Mouse (Mus musculus): ENCODE measurements at regions not wholly inside any gene's neighbourhood (a gene's known extent, or its start where the extent isn't known, plus 50 kb on each side); places are given as distances from the start of the nearest gene placed in this dataset.

DNA sequence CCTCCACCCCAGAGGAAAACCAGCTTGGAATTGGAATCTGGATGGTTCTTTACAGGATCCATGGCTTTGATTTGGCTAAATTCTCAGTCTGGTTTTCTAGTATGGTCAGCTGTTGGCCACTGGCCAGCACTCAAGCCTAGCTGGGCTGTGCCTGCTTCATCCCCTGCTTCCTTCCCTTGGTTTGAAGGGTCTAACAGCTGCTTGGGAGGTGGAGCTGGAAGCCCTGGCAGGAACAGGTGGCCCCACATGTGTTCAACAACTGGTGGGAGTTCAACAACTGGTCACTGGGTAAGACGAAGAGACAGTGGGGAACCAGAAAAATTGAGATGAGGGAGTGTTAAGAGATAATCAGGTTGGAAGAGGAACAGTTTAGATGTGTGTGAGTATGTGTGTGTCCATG, 82.3 kb upstream of the C2cd4b start:
- Histone ChIP-seq H3K9me3 (ENCODE audit: control insufficient read depth, low read length) (no peaks in the 10 kb centered on the region), H3K27me3 (ENCODE audit: control insufficient read depth, insufficient read depth, low read length) (no peaks in the 10 kb centered on the region), H3K4me2 (ENCODE audit: low read depth, low read length) (no peak overlapping the region), H3K36me3 (ENCODE audit: control insufficient read depth, insufficient read depth, low read length) (no peaks in the 10 kb centered on the region), H3K9ac (replicated peaks; ENCODE audit: low read depth, low read length) (no peak overlapping the region), H3K4me1 (ENCODE audit: control insufficient read depth, insufficient read depth, low read length) (no peaks in the 10 kb centered on the region), H3K27ac (ENCODE audit: low read depth, low read length) (no peak overlapping the region), H3K4me3 (ENCODE audit: low read depth, low read length) (no peak overlapping the region)
- 67% methylated on average over 1 of the region's 1 CpGs for WGBS
- ATAC-seq (ENCODE audit: low read depth), result no peak

DNA sequence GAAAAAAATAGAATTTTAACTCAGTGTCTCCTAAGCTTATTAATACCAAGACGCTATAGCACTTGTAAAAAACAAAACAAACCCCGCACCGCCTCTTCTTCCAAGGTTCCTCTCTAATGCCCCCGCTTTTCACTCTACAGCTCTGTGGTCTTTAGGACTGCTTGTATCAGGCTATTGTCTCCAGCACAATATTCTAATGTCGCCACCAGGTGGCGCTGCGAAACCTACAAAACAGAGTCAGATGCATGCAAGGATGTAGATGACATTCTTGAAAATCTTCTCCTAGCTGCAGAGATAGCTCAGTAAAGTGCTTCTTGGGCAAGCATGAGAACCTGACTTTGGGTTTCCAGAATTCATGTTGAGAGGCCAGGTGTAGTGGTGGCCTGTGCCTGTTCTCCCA, 75.9 kb upstream of the C2cd4b start:
- WGBS, result 13% methylated on average over 7 of the region's 7 CpGs
- peak; percentile 76; the same call in 1 of the 2 replicates for ATAC-seq (ENCODE audit: low read depth)
- no peaks in the 10 kb centered on the region for H3K36me3 ChIP-seq (ENCODE audit: control insufficient read depth, insufficient read depth, low read length)
- no peaks in the 10 kb centered on the region for H3K4me1 ChIP-seq (ENCODE audit: control insufficient read depth, insufficient read depth, low read length)
- H3K27ac ChIP-seq (ENCODE audit: low read depth, low read length), result no peak overlapping the region
- H3K9me3 ChIP-seq (ENCODE audit: control insufficient read depth, low read length), result no peaks in the 10 kb centered on the region
- H3K27me3 ChIP-seq (ENCODE audit: control insufficient read depth, insufficient read depth, low read length), result no peaks in the 10 kb centered on the region
- H3K4me3 ChIP-seq (ENCODE audit: low read depth, low read length), result no peak overlapping the region
- no peak overlapping the region for H3K4me2 ChIP-seq (ENCODE audit: low read depth, low read length)
- H3K9ac ChIP-seq (replicated peaks; ENCODE audit: low read depth, low read length), result no peak overlapping the region

DNA sequence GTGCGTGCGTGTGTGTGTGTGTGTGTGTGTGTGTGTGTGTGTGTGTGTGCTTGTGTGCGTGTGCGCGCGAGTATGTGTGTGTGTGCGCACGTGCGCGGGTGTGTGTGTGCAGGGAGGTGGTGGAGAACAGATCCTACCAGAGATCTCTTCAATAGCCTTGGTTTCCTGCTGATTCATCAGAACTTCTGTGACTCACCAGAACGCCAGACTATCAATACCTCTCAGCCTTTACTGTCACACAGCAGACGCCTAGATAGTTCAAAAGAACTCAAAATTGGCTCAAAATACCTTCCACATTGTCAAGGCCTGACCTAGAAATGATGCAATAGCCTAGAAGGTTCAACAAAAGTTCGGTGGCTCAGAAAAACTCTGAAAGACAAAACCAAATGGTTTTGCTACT, 66.8 kb upstream of the C2cd4b start:
- ATAC-seq (ENCODE audit: low read depth), result no peak
- H3K9me3 ChIP-seq (ENCODE audit: control insufficient read depth, low read length), result no peaks in the 10 kb centered on the region
- 86% methylated on average over 13 of the region's 13 CpGs for WGBS
- H3K4me2 ChIP-seq (ENCODE audit: low read depth, low read length), result no peak overlapping the region
- H3K4me1 ChIP-seq (ENCODE audit: control insufficient read depth, insufficient read depth, low read length), result no peaks in the 10 kb centered on the region
- no peak overlapping the region for H3K27ac ChIP-seq (ENCODE audit: low read depth, low read length)
- H3K27me3 ChIP-seq (ENCODE audit: control insufficient read depth, insufficient read depth, low read length), result no peaks in the 10 kb centered on the region
- H3K4me3 ChIP-seq (ENCODE audit: low read depth, low read length), result no peak overlapping the region
- no peaks in the 10 kb centered on the region for H3K36me3 ChIP-seq (ENCODE audit: control insufficient read depth, insufficient read depth, low read length)
- no peak overlapping the region for H3K9ac ChIP-seq (replicated peaks; ENCODE audit: low read depth, low read length)

DNA sequence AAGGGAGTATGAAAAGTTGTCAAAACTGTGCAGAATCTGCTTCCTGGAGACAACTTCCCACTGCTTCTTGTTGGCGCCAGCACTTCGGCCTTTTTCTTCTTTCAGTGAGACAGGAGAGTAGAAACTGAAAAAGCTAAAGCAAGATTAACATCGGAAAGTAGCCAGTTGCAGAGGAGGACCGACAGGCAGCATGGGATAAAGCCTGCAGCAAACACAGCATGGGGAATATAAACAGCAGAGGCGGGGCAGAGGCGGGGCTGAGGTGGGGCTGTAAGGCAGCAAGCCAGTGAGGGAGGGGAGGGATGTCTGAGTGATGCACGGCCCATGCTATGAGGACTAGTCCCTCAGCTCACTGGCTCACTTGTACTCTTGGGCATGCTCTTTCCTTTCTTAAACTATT, 65.5 kb upstream of the C2cd4b start:
- Histone ChIP-seq H3K36me3 (ENCODE audit: control insufficient read depth, insufficient read depth, low read length) (no peaks in the 10 kb centered on the region), H3K9ac (replicated peaks; ENCODE audit: low read depth, low read length) (no peak overlapping the region), H3K4me3 (ENCODE audit: low read depth, low read length) (no peak overlapping the region), H3K27ac (ENCODE audit: low read depth, low read length) (no peak overlapping the region), H3K27me3 (ENCODE audit: control insufficient read depth, insufficient read depth, low read length) (no peaks in the 10 kb centered on the region), H3K4me1 (ENCODE audit: control insufficient read depth, insufficient read depth, low read length) (no peaks in the 10 kb centered on the region), H3K4me2 (ENCODE audit: low read depth, low read length) (no peak overlapping the region), H3K9me3 (ENCODE audit: control insufficient read depth, low read length) (no peaks in the 10 kb centered on the region)
- ATAC-seq (ENCODE audit: low read depth), result no peak
- 16% methylated on average over 7 of the region's 7 CpGs for WGBS

DNA sequence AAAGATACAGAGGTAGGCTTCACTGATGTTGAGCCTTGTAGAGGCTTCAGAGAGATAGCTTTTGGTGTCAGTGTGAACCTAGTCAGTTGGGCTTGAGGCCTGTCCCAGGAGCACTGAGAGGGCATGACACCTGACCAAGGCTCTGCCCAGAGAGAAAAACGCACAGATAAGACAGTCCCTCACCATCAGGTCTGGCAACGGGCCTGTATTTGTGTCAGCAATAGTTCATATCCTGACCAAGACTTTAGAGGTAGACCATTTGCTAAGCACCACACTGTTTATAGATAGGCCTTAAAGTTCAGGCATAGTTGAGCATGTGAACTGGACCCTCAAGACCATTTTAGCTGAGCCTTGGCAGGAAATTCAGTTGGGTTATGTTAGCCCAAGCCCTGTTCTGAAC, 60.4 kb upstream of the C2cd4b start:
- Histone ChIP-seq H3K4me3 (ENCODE audit: low read depth, low read length) (no peak overlapping the region), H3K36me3 (ENCODE audit: control insufficient read depth, insufficient read depth, low read length) (no peaks in the 10 kb centered on the region), H3K9me3 (ENCODE audit: control insufficient read depth, low read length) (no peaks in the 10 kb centered on the region), H3K27me3 (ENCODE audit: control insufficient read depth, insufficient read depth, low read length) (no peaks in the 10 kb centered on the region), H3K9ac (replicated peaks; ENCODE audit: low read depth, low read length) (no peak overlapping the region), H3K4me1 (ENCODE audit: control insufficient read depth, insufficient read depth, low read length) (peaks cover 4% of the 10 kb centered on the region; the same call in 1 of the 2 replicates), H3K4me2 (ENCODE audit: low read depth, low read length) (no peak overlapping the region), H3K27ac (ENCODE audit: low read depth, low read length) (no peak overlapping the region)
- 100% methylated on average over 2 of the region's 2 CpGs for WGBS
- ATAC-seq (ENCODE audit: low read depth), result no peak

DNA sequence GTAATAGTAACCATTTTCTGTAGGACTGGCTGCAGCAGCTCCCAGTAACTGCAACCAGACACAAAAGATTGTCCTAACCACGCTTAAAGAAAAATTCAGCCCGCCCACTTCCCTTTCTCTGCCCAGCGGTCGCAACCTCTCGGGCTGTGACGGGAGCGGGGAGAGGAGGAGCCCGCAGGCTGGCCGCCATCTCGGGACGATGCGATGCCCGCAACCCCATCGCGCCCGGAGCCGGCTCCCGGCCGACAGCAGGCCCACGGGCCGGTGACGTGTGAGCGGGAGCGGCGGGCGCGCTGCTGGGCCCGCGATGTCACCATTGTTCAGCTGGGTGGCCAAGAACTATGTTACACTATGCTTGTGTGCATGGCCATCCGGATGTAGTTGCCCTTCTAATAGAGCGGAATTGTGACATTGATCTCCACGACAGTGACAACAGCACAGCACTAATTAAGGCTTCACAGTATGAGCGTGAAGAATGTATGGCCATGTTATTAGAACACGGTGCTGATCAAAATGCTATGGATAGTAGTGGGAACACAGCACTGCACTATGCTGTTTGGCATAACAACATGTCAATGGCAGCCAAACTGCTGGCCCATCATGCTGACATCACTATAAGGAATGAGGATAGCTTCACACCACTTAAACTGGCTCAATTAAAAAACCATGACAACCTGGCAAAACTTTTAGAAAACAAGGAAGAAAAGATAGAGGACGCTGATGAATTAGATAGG, 59.2 kb upstream of the C2cd4b start:
- peak overlapping the region; percentile 55 for H3K9ac ChIP-seq (replicated peaks; ENCODE audit: low read depth, low read length)
- 16% methylated on average over 34 of the region's 35 CpGs for WGBS
- H3K9me3 ChIP-seq (ENCODE audit: control insufficient read depth, low read length), result no peaks in the 10 kb centered on the region
- peak; percentile 72 for ATAC-seq (ENCODE audit: low read depth)
- H3K27me3 ChIP-seq (ENCODE audit: control insufficient read depth, insufficient read depth, low read length), result no peaks in the 10 kb centered on the region
- peak overlapping the region; percentile 24; the same call in 1 of the 2 replicates for H3K4me3 ChIP-seq (ENCODE audit: low read depth, low read length)
- H3K27ac ChIP-seq (ENCODE audit: low read depth, low read length), result no peak overlapping the region
- H3K4me1 ChIP-seq (ENCODE audit: control insufficient read depth, insufficient read depth, low read length), result peaks cover 4% of the 10 kb centered on the region; the same call in 1 of the 2 replicates
- H3K36me3 ChIP-seq (ENCODE audit: control insufficient read depth, insufficient read depth, low read length), result no peaks in the 10 kb centered on the region
- peak overlapping the region; percentile 55 for H3K4me2 ChIP-seq (ENCODE audit: low read depth, low read length)

DNA sequence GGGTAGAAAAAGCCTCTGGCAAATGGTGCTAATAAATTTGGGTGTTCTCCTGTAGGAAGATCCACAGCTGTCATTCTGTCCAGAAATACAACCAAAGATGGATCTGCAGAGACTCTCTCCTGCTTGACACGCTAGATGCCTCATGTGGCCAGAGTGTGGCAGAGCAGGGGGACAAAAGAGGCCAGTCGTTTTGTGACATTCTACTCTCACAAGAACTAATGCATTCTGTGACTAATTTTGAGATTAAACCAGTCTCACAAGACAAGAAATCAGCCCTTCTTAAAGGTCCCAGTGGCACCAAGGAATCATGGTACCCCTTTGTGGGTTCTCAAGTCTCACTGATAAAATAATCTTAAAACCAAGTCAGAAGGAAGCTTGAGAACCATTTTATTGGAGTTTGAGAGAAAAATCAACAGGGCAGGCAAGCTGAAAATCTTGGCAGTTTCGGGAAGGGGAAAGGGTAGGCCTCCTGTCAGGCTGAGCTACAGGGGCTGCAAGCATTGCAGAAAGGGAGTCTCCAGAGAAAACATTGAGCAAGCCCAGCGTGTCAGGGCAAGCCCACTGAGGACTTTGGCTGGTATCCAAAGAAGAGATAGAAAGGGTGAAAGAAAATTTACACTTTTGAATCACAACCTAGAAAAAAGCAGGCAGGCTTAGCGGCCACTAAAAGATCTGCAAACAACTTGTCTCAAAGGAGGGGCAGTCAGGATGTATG, 50.8 kb upstream of the C2cd4b start:
- Histone ChIP-seq H3K4me3 (ENCODE audit: low read depth, low read length) (no peak overlapping the region), H3K4me1 (ENCODE audit: control insufficient read depth, insufficient read depth, low read length) (no peaks in the 10 kb centered on the region), H3K9me3 (ENCODE audit: control insufficient read depth, low read length) (no peaks in the 10 kb centered on the region), H3K9ac (replicated peaks; ENCODE audit: low read depth, low read length) (no peak overlapping the region), H3K4me2 (ENCODE audit: low read depth, low read length) (no peak overlapping the region), H3K36me3 (ENCODE audit: control insufficient read depth, insufficient read depth, low read length) (no peaks in the 10 kb centered on the region), H3K27ac (ENCODE audit: low read depth, low read length) (no peak overlapping the region), H3K27me3 (ENCODE audit: control insufficient read depth, insufficient read depth, low read length) (no peaks in the 10 kb centered on the region)
- no peak for ATAC-seq (ENCODE audit: low read depth)
- WGBS, result 41% methylated on average over 5 of the region's 5 CpGs
